Mouse (Mus musculus): Measurements from ENCODE around the gene Gm14325.
"Not testable (repeated sequence)": the region's sequence is repeated elsewhere in the genome, so short reads cannot be mapped to it uniquely, and the experiment has no call there.

DNA sequence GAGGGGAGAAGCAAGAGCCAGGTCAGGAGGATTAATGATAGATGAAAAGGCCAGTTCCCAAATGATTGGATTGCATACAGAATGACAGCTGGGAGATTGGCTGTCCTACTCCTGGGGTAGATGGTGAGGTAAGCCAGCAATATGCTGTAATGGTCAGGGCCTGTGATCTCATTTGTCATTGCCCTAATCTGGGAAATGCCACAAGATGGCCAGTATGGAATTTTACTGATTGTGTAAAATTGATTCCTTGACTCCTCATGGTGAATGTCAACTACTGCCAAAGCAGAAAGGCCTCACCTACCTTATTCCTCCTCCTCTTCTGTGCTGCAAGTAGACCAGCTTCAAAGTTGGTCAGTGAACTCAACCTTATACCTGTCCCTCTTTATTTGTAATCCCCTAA is 3.4 kb downstream of the Gm14325 start:
- TF ChIP-seq CTCF (IDR thresholded peaks at IDR 0.05; ENCODE audit: extremely low read depth, insufficient read depth, insufficient read length, insufficient replicate concordance); POLR2A (IDR thresholded peaks at IDR 0.05; ENCODE audit: low read depth, low read length): not testable (repeated sequence)
